Mouse (Mus musculus): ENCODE measurements around the gene Col4a1. TPM values are rescaled to one million over a fixed set of nuclear protein-coding genes. Genes with fewer than 3 reads are reported as not detected.
A peak's percentile ranks its signal among the peaks of the same experiment; 100 is the strongest.

Col4a1 gene
- polyA plus RNA-seq, 1 experiment from 2014 or later: 68.6 TPM

- Histone ChIP-seq H3K4me3 (ENCODE audit: low read length) (no peak overlapping the region), H3K9ac (ENCODE audit: low read depth, low read length) (no peak overlapping the region), H3K4me2 (ENCODE audit: low read length) (no peak overlapping the region), H3K27me3 (replicated peaks; ENCODE audit: control insufficient read depth, insufficient read depth, low read length) (no peaks in the 10 kb centered on the region), H3K4me1 (ENCODE audit: control insufficient read depth, insufficient read depth, low read depth, low read length) (no peaks in the 10 kb centered on the region), H3K27ac (ENCODE audit: low read depth, low read length) (no peak overlapping the region), H3K9me3 (ENCODE audit: control insufficient read depth, low read length) (no peaks in the 10 kb centered on the region), H3K36me3 (ENCODE audit: control insufficient read depth, insufficient read depth, low read length) (no peaks in the 10 kb centered on the region)
- ATAC-seq: no peak
- 87% methylated on average over 3 of the region's 3 CpGs for WGBS
These were observed 132.8 kb downstream of the Col4a1 start for GRCm38 (mm10) chr8:11179869-11180268.

- Histone ChIP-seq H3K4me2 (ENCODE audit: low read length) (no peak overlapping the region), H3K4me1 (ENCODE audit: control insufficient read depth, insufficient read depth, low read depth, low read length) (no peaks in the 10 kb centered on the region; the same call in 1 of the 2 replicates), H3K4me3 (ENCODE audit: low read length) (no peak overlapping the region), H3K27ac (ENCODE audit: low read depth, low read length) (no peak overlapping the region), H3K9ac (ENCODE audit: low read depth, low read length) (no peak overlapping the region), H3K27me3 (replicated peaks; ENCODE audit: control insufficient read depth, insufficient read depth, low read length) (no peaks in the 10 kb centered on the region), H3K9me3 (ENCODE audit: control insufficient read depth, low read length) (no peaks in the 10 kb centered on the region), H3K36me3 (ENCODE audit: control insufficient read depth, insufficient read depth, low read length) (no peaks in the 10 kb centered on the region)
- 87% methylated on average over 7 of the region's 7 CpGs for WGBS
- ATAC-seq: no peak
These were observed 136.2 kb downstream of the Col4a1 start for GRCm38 (mm10) chr8:11176393-11176792.

- Histone ChIP-seq H3K27ac (ENCODE audit: low read depth, low read length) (no peak overlapping the region), H3K4me1 (ENCODE audit: control insufficient read depth, insufficient read depth, low read depth, low read length) (no peaks in the 10 kb centered on the region; the same call in 1 of the 2 replicates), H3K9ac (ENCODE audit: low read depth, low read length) (no peak overlapping the region), H3K27me3 (replicated peaks; ENCODE audit: control insufficient read depth, insufficient read depth, low read length) (no peaks in the 10 kb centered on the region), H3K4me3 (ENCODE audit: low read length) (no peak overlapping the region), H3K9me3 (ENCODE audit: control insufficient read depth, low read length) (no peaks in the 10 kb centered on the region), H3K36me3 (ENCODE audit: control insufficient read depth, insufficient read depth, low read length) (no peaks in the 10 kb centered on the region), H3K4me2 (ENCODE audit: low read length) (no peak overlapping the region)
- ATAC-seq: peak; percentile 83
- WGBS: 62% methylated on average over 17 of the region's 17 CpGs
These were observed 139.1 kb downstream of the Col4a1 start for GRCm38 (mm10) chr8:11173284-11174191.

- Histone ChIP-seq H3K36me3 (ENCODE audit: control insufficient read depth, insufficient read depth, low read length) (no peaks in the 10 kb centered on the region), H3K27me3 (replicated peaks; ENCODE audit: control insufficient read depth, insufficient read depth, low read length) (no peaks in the 10 kb centered on the region), H3K4me3 (ENCODE audit: low read length) (no peak overlapping the region), H3K4me2 (ENCODE audit: low read length) (no peak overlapping the region), H3K27ac (ENCODE audit: low read depth, low read length) (no peak overlapping the region), H3K9me3 (ENCODE audit: control insufficient read depth, low read length) (no peaks in the 10 kb centered on the region), H3K9ac (ENCODE audit: low read depth, low read length) (no peak overlapping the region), H3K4me1 (ENCODE audit: control insufficient read depth, insufficient read depth, low read depth, low read length) (no peaks in the 10 kb centered on the region; the same call in 1 of the 2 replicates)
- ATAC-seq: no peak
- 77% methylated on average over 7 of the region's 7 CpGs for WGBS
These were observed 141.1 kb downstream of the Col4a1 start for GRCm38 (mm10) chr8:11171526-11171925.

- Histone ChIP-seq H3K36me3 (ENCODE audit: control insufficient read depth, insufficient read depth, low read length) (no peaks in the 10 kb centered on the region), H3K9me3 (ENCODE audit: control insufficient read depth, low read length) (no peaks in the 10 kb centered on the region), H3K27me3 (replicated peaks; ENCODE audit: control insufficient read depth, insufficient read depth, low read length) (no peaks in the 10 kb centered on the region), H3K27ac (ENCODE audit: low read depth, low read length) (no peak overlapping the region), H3K4me2 (ENCODE audit: low read length) (no peak overlapping the region), H3K4me3 (ENCODE audit: low read length) (no peak overlapping the region), H3K4me1 (ENCODE audit: control insufficient read depth, insufficient read depth, low read depth, low read length) (no peaks in the 10 kb centered on the region; the same call in 1 of the 2 replicates), H3K9ac (ENCODE audit: low read depth, low read length) (no peak overlapping the region)
- WGBS: 78% methylated on average over 2 of the region's 2 CpGs
- ATAC-seq: no peak
These were observed 143.2 kb downstream of the Col4a1 start for GRCm38 (mm10) chr8:11169383-11169782.

- no peak for ATAC-seq
- 94% methylated on average over 3 of the region's 3 CpGs for WGBS
These were observed 143.8 kb downstream of the Col4a1 start for GRCm38 (mm10) chr8:11168780-11169179.

GRCm38 (mm10) chr8:11167955-11168354 is 144.7 kb downstream of the Col4a1 start:
- no peaks in the 10 kb centered on the region for H3K36me3 ChIP-seq (ENCODE audit: control insufficient read depth, insufficient read depth, low read length)
- H3K4me2 ChIP-seq (ENCODE audit: low read length): no peak overlapping the region
- no peaks in the 10 kb centered on the region for H3K27me3 ChIP-seq (replicated peaks; ENCODE audit: control insufficient read depth, insufficient read depth, low read length)
- H3K4me1 ChIP-seq (ENCODE audit: control insufficient read depth, insufficient read depth, low read depth, low read length): no peaks in the 10 kb centered on the region
- WGBS: 88% methylated on average over 9 of the region's 9 CpGs
- ATAC-seq: no peak
- no peak overlapping the region for H3K27ac ChIP-seq (ENCODE audit: low read depth, low read length)
- H3K4me3 ChIP-seq (ENCODE audit: low read length): no peak overlapping the region
- H3K9ac ChIP-seq (ENCODE audit: low read depth, low read length): no peak overlapping the region
- no peaks in the 10 kb centered on the region for H3K9me3 ChIP-seq (ENCODE audit: control insufficient read depth, low read length)

More at GRCm38 (mm10) chr8:11168780-11169179, 143.8 kb downstream of the Col4a1 start:
- H3K9me3 ChIP-seq (ENCODE audit: control insufficient read depth, low read length): no peaks in the 10 kb centered on the region
- no peak overlapping the region for H3K4me2 ChIP-seq (ENCODE audit: low read length)
- H3K27ac ChIP-seq (ENCODE audit: low read depth, low read length): no peak overlapping the region
- H3K36me3 ChIP-seq (ENCODE audit: control insufficient read depth, insufficient read depth, low read length): no peaks in the 10 kb centered on the region
- H3K4me3 ChIP-seq (ENCODE audit: low read length): no peak overlapping the region
- H3K27me3 ChIP-seq (replicated peaks; ENCODE audit: control insufficient read depth, insufficient read depth, low read length): no peaks in the 10 kb centered on the region
- no peaks in the 10 kb centered on the region; the same call in 1 of the 2 replicates for H3K4me1 ChIP-seq (ENCODE audit: control insufficient read depth, insufficient read depth, low read depth, low read length)
- no peak overlapping the region for H3K9ac ChIP-seq (ENCODE audit: low read depth, low read length)

- H3K9ac ChIP-seq (ENCODE audit: low read depth, low read length): no peak overlapping the region
- no peak overlapping the region for H3K4me2 ChIP-seq (ENCODE audit: low read length)
- no peak for ATAC-seq
- 46% methylated on average over 4 of the region's 4 CpGs for WGBS
- no peak overlapping the region for H3K4me3 ChIP-seq (ENCODE audit: low read length)
- H3K36me3 ChIP-seq (ENCODE audit: control insufficient read depth, insufficient read depth, low read length): no peaks in the 10 kb centered on the region
- H3K4me1 ChIP-seq (ENCODE audit: control insufficient read depth, insufficient read depth, low read depth, low read length): peaks cover 5% of the 10 kb centered on the region; the same call in 1 of the 2 replicates
- no peaks in the 10 kb centered on the region for H3K27me3 ChIP-seq (replicated peaks; ENCODE audit: control insufficient read depth, insufficient read depth, low read length)
- H3K9me3 ChIP-seq (ENCODE audit: control insufficient read depth, low read length): no peaks in the 10 kb centered on the region
- H3K27ac ChIP-seq (ENCODE audit: low read depth, low read length): no peak overlapping the region
These were observed 147.0 kb downstream of the Col4a1 start for GRCm38 (mm10) chr8:11165592-11165991.

- H3K27me3 ChIP-seq (replicated peaks; ENCODE audit: control insufficient read depth, insufficient read depth, low read length): no peaks in the 10 kb centered on the region
- no peak overlapping the region for H3K9ac ChIP-seq (ENCODE audit: low read depth, low read length)
- no peaks in the 10 kb centered on the region for H3K9me3 ChIP-seq (ENCODE audit: control insufficient read depth, low read length)
- H3K4me1 ChIP-seq (ENCODE audit: control insufficient read depth, insufficient read depth, low read depth, low read length): no peaks in the 10 kb centered on the region
- WGBS: 89% methylated on average over 2 of the region's 2 CpGs
- H3K4me2 ChIP-seq (ENCODE audit: low read length): no peak overlapping the region
- H3K36me3 ChIP-seq (ENCODE audit: control insufficient read depth, insufficient read depth, low read length): no peaks in the 10 kb centered on the region
- no peak overlapping the region for H3K27ac ChIP-seq (ENCODE audit: low read depth, low read length)
- H3K4me3 ChIP-seq (ENCODE audit: low read length): no peak overlapping the region
- no peak for ATAC-seq
These were observed 156.3 kb downstream of the Col4a1 start for GRCm38 (mm10) chr8:11156319-11156692.

Measured in hindbrain, embryonic 16.5 days (tissue).